Mouse (Mus musculus) intestine, embryonic 14.5 days (tissue): ENCODE results near the gene Tsg101. TPM values are rescaled to one million over a fixed set of nuclear protein-coding genes. Genes with fewer than 3 reads are reported as not detected.
A peak's percentile ranks its signal among the peaks of the same experiment; 100 is the strongest.

Source experiments
- ATAC-seq: fragments of 200-750 bp; cut with Nextera tagmentation; replicated peaks from 2 replicates; pipeline ENCODE4 v1.8.0; 2017; ENCODE audit warnings: low read depth, moderate number of reproducible peaks, moderate TSS enrichment, moderate library complexity; ENCODE audit not compliant: low FRiP score, low TSS enrichment
- DNase-seq: peaks from one replicate; pipeline ENCODE4 v3.0.0-alpha.2; 2018; ENCODE audit warnings: low spot score
- H3K27ac ChIP-seq: fragments of 300-500 bp; sonication (generic); 2 replicates; pipeline ENCODE4 v1.5.1; 2014; ENCODE audit warnings: low read depth, mild to moderate bottlenecking, control low read depth
- H3K27me3 ChIP-seq: fragments of 300-500 bp; sonication (generic); replicated peaks from 2 replicates; pipeline ENCODE4 v1.6.1; 2014; ENCODE audit warnings: low read length, control low read depth; ENCODE audit not compliant: control insufficient read depth, insufficient read depth
- H3K36me3 ChIP-seq: fragments of 300-500 bp; sonication (generic); 2 replicates; pipeline ENCODE4 v1.6.1; 2014; ENCODE audit warnings: low read length, control low read depth; ENCODE audit not compliant: control insufficient read depth, insufficient read depth
- H3K4me1 ChIP-seq: fragments of 300-500 bp; sonication (generic); replicated peaks from 2 replicates; pipeline ENCODE4 v1.6.1; 2014; ENCODE audit warnings: low read length, control low read depth, mixed read lengths; ENCODE audit not compliant: control insufficient read depth, insufficient read depth
- H3K4me2 ChIP-seq: fragments of 300-500 bp; sonication (generic); 2 replicates; pipeline ENCODE4 v1.6.1; 2014; ENCODE audit warnings: low read length
- H3K4me3 ChIP-seq: fragments of 300-500 bp; sonication (generic); 2 replicates; pipeline ENCODE4 v1.5.1; 2014; ENCODE audit warnings: low read depth, low read length, control low read depth, mixed read lengths
- H3K9ac ChIP-seq: fragments of 300-500 bp; sonication (generic); 2 replicates; pipeline ENCODE4 v1.6.1; 2014; ENCODE audit warnings: mild to moderate bottlenecking, low read length
- H3K9me3 ChIP-seq: fragments of 300-500 bp; sonication (generic); 2 replicates; pipeline ENCODE4 v1.6.1; 2016; ENCODE audit warnings: low read length, control low read depth; ENCODE audit not compliant: control insufficient read depth
- WGBS: fragments of 180-500 bp; shearing (Covaris S2); extraction: QIAGEN DNeasy Blood & Tissue Kit; methylation state at CpG from one replicate; pipeline ENCODE4 v1.1.7; 2014; 5-methylcytosine and 5-hydroxymethylcytosine counted together
- polyA plus RNA-seq: library from polyadenylated mRNA; unstranded; fragments of >200 nt; fragmentation: Nextera tagmentation; extraction: Ambion mirVana; gene quantifications from 2 replicates; pipeline ENCODE4 v1.2.1, GENCODE M21; 2014

Gene Tsg101
- polyA plus RNA-seq, 1 experiment from 2014 or later: 165 TPM

DNA sequence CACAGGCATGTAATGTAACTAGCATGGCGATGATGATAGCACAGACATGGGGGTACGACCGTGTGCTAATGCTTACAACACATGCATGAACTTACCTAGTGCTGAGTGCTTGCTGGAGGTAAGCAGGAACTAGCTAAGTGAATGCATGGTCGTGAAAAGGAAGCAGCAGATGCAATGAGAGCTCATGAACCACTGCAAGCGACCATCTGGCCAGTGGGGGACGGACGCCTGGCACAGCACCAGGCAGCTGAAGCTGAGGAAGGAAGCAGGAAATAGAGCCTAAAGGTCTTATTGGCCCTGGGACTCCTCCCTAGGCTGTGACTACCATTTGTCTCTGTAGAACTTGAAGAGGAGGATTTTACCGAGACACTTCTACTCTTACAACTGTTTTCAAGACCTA, 15.0 kb upstream of the Tsg101 start:
- ATAC-seq: no peak
- Histone ChIP-seq H3K4me3 (no peak overlapping the region), H3K4me1 (no peaks in the 10 kb centered on the region), H3K36me3 (peaks cover 67% of the 10 kb centered on the region), H3K27me3 (no peaks in the 10 kb centered on the region), H3K9ac (no peak overlapping the region), H3K9me3 (no peaks in the 10 kb centered on the region), H3K27ac (no peak overlapping the region), H3K4me2 (no peak overlapping the region)
- no peak for DNase-seq
- WGBS: 79% methylated on average over 8 of the region's 8 CpGs

- ATAC-seq: no peak
- H3K4me1 ChIP-seq: no peaks in the 10 kb centered on the region
- H3K27ac ChIP-seq: no peak overlapping the region
- DNase-seq: no peak
- no peaks in the 10 kb centered on the region for H3K27me3 ChIP-seq
- H3K36me3 ChIP-seq: peaks cover 60% of the 10 kb centered on the region
- no peaks in the 10 kb centered on the region for H3K9me3 ChIP-seq
- H3K4me2 ChIP-seq: no peak overlapping the region
- 95% methylated on average over 3 of the region's 3 CpGs for WGBS
- no peak overlapping the region for H3K9ac ChIP-seq
- no peak overlapping the region for H3K4me3 ChIP-seq
These were observed 11.6 kb upstream of the Tsg101 start for GRCm38 (mm10) chr7:46931370-46931769.

DNA sequence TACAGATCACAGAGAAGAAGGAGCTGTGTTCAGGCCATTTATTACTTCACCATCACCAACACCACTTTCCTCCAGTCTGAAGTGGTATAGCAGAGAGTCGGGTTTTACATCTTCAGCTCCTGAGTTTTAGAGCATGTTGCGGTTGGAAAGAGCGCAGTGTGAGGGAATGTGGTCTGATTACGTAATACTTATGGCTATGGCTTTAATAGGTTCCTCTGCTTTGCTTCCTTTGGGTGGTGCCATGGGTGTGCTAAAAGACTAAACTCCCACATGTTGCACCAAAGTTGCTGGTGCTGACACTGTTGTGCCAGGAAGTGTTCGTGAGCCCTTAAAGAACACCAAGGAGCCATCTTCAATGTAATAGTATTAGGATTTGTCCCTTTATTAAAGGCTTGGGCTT, 8.5 kb upstream of the Tsg101 start:
- DNase-seq (no peak), ATAC-seq (no peak)
- 95% methylated on average over 5 of the region's 5 CpGs for WGBS
- Histone ChIP-seq H3K36me3 (peaks cover 40% of the 10 kb centered on the region), H3K4me2 (no peak overlapping the region), H3K27ac (no peak overlapping the region), H3K9ac (no peak overlapping the region), H3K27me3 (no peaks in the 10 kb centered on the region), H3K4me3 (no peak overlapping the region), H3K4me1 (no peaks in the 10 kb centered on the region), H3K9me3 (no peaks in the 10 kb centered on the region)

- ATAC-seq (no peak), DNase-seq (no peak)
- no peak overlapping the region for H3K4me3 ChIP-seq
- whole genome bisulfite sequencing: 70% methylated on average over 4 of the region's 4 CpGs
- peaks cover 15% of the 10 kb centered on the region for H3K4me1 ChIP-seq
- H3K36me3 ChIP-seq: peaks cover 14% of the 10 kb centered on the region
- H3K27ac ChIP-seq: no peak overlapping the region
- H3K9ac ChIP-seq: no peak overlapping the region
- H3K9me3 ChIP-seq: no peaks in the 10 kb centered on the region
- no peaks in the 10 kb centered on the region for H3K27me3 ChIP-seq
- H3K4me2 ChIP-seq: no peak overlapping the region
These were observed 2.3 kb upstream of the Tsg101 start for GRCm38 (mm10) chr7:46922075-46922474.

GRCm38 (mm10) chr7:46918678-46919371, 944 bp downstream of the Tsg101 start:
- H3K27ac ChIP-seq: peak overlapping the region; percentile 96
- peak overlapping the region; percentile 90 for H3K9ac ChIP-seq
- H3K4me1 ChIP-seq: peaks cover 15% of the 10 kb centered on the region
- peaks cover 14% of the 10 kb centered on the region for H3K36me3 ChIP-seq
- H3K27me3 ChIP-seq: no peaks in the 10 kb centered on the region
- peak overlapping the region; percentile 91 for H3K4me3 ChIP-seq
- DNase-seq (peak; percentile 54), ATAC-seq (no peak)
- H3K9me3 ChIP-seq: no peaks in the 10 kb centered on the region
- whole genome bisulfite sequencing: 13% methylated on average over 13 of the region's 13 CpGs
- peak overlapping the region; percentile 59 for H3K4me2 ChIP-seq

DNA sequence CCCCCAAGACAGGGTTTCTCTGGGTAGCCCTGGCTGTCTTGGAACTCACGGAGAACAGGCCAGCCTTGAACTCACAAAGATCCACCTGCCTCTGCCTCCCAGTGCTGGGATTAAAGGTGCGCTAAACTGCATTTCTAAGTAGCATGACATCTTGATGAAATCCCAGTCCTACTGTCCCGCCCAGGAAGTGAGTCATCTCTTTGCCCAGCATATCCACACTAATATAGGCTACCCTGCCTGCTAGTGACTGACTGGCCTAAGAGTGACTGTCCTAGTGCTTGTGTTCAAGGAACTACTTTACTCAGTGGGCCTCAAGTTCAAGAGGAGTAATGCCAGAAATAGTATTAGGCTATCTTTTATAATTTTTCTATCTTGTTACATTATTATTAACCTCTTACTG, 3.4 kb downstream of the Tsg101 start:
- DNase-seq: no peak
- 85% methylated on average over 3 of the region's 3 CpGs for WGBS
- Histone ChIP-seq H3K9ac (no peak overlapping the region), H3K27me3 (no peaks in the 10 kb centered on the region), H3K27ac (no peak overlapping the region), H3K9me3 (no peaks in the 10 kb centered on the region), H3K4me2 (no peak overlapping the region), H3K4me3 (no peak overlapping the region), H3K4me1 (peaks cover 15% of the 10 kb centered on the region), H3K36me3 (peaks cover 34% of the 10 kb centered on the region)
- ATAC-seq: no peak

GRCm38 (mm10) chr7:46911250-46911649, 8.5 kb downstream of the Tsg101 start:
- no peaks in the 10 kb centered on the region for H3K4me1 ChIP-seq
- H3K9ac ChIP-seq: no peak overlapping the region
- peaks cover 74% of the 10 kb centered on the region for H3K36me3 ChIP-seq
- H3K9me3 ChIP-seq: no peaks in the 10 kb centered on the region
- H3K27ac ChIP-seq: no peak overlapping the region
- DNase-seq (no peak), ATAC-seq (no peak)
- WGBS: 92% methylated on average over 3 of the region's 3 CpGs
- no peak overlapping the region for H3K4me2 ChIP-seq
- no peak overlapping the region for H3K4me3 ChIP-seq
- H3K27me3 ChIP-seq: no peaks in the 10 kb centered on the region

GRCm38 (mm10) chr7:46899343-46899742, 20.4 kb downstream of the Tsg101 start:
- no peak for ATAC-seq
- H3K4me1 ChIP-seq: no peaks in the 10 kb centered on the region
- no peak for DNase-seq

GRCm38 (mm10) chr7:46895511-46895910, 24.3 kb downstream of the Tsg101 start:
- Histone ChIP-seq H3K4me1 (no peaks in the 10 kb centered on the region), H3K36me3 (peaks cover 94% of the 10 kb centered on the region), H3K9ac (no peak overlapping the region), H3K4me2 (no peak overlapping the region), H3K9me3 (no peaks in the 10 kb centered on the region), H3K27ac (no peak overlapping the region), H3K27me3 (no peaks in the 10 kb centered on the region), H3K4me3 (no peak overlapping the region)
- WGBS: 88% methylated on average over 3 of the region's 3 CpGs
- no peak for ATAC-seq
- no peak for DNase-seq

More at GRCm38 (mm10) chr7:46899343-46899742, 20.4 kb downstream of the Tsg101 start:
- H3K4me2 ChIP-seq: no peak overlapping the region
- no peaks in the 10 kb centered on the region for H3K27me3 ChIP-seq
- no peaks in the 10 kb centered on the region for H3K9me3 ChIP-seq
- no peak overlapping the region for H3K9ac ChIP-seq
- H3K4me3 ChIP-seq: no peak overlapping the region
- WGBS: 82% methylated on average over 3 of the region's 3 CpGs
- H3K36me3 ChIP-seq: peaks cover 97% of the 10 kb centered on the region
- no peak overlapping the region for H3K27ac ChIP-seq
